Mouse (Mus musculus) ZHBTc4 (cell line): ENCODE data around the gene Cdc42bpg.
A peak's percentile ranks its signal among the peaks of the same experiment; 100 is the strongest.
"Not testable (repeated sequence)": the region's sequence is repeated elsewhere in the genome, so short reads cannot be mapped to it uniquely, and the experiment has no call there.

ENCODE experiments used
- DNase-seq: peaks from one replicate; pipeline ENCODE4 v3.0.0-alpha.2; 2011; ENCODE audit warnings: low read depth, low spot score

The Cdc42bpg gene

DNA sequence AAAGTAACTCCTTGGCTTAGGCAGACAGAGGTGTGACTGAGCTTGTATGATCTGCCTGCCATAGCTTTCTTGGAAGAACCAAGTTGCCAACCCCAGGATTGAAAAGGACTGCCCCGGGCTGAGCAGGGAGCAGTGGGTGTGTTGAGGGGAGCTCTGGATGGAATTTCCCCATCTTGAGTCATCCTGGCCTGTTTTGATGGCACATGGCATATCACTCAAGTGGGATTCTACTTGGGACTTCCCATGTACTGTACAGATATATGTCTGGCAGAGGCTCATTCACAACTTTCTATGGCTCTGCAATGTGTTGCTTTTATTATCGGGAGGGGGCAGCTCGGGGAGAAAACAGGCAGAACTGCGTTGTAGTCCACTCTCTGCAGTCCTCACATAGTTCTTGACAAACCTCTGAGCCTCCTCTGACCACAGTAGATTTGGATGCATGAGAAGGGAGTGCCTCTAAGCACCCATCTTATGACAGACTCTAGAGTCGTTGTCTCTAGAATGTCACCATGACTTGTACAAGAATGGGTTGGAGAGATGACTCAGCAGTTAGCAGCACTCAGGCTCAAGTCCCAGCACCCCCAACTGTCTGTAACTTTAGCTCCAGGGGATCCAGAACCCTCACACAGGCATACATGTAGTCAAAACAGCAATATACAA lies 9.6 kb upstream of the Cdc42bpg start:
- DNase-seq: no peak

DNA sequence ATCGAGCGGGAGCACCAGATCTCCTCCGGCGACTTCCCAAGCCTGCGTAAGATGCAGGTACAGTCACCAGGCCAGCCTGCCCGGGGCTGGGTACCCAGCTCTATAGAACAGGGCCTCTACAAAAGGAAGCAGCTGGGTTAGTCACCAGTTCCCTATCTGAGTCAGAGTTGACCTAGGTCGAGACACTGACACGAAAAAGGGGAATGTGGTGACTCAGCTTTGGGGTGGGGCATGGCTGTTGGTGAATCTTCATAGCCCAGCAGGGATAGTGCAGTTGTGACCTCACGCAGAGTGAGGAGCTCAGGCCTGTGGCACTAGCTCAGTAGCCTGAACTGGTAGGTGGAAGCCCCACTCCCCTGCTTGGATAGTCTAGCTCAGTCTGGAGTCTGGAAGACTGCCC lies 8.6 kb upstream of the Cdc42bpg start:
- DNase-seq: no peak

DNA sequence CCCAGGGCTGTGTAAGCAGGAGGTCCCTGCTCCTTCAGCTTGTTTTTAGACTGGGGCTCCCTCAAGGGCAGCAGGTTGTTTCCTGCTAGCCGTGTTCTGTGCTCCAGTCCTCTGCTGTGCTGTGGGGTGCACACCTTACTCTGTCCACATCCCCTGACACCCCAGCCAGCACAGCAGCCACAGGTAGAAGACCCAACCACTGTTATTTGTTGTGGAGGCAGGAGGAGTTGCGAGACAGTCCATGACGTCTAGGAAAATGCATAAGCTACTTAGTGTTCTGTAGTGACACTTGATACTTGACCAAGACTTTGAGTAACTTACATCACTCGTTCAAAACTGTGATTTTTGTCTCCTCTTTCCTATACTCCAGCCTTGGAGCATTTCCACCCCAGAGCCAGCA lies 7.3 kb upstream of the Cdc42bpg start:
- no peak for DNase-seq

GRCm38 (mm10) chr19:6299450-6300267 lies 6.6 kb upstream of the Cdc42bpg start:
- no peak for DNase-seq

- DNase-seq: peak; percentile 54
Observed at GRCm38 (mm10) chr19:6300402-6300841, 5.8 kb upstream of the Cdc42bpg start.

- no peak for DNase-seq
Observed at GRCm38 (mm10) chr19:6302114-6302513, 4.1 kb upstream of the Cdc42bpg start.

- DNase-seq: no peak
Observed at GRCm38 (mm10) chr19:6302522-6302921, 3.7 kb upstream of the Cdc42bpg start.

DNA sequence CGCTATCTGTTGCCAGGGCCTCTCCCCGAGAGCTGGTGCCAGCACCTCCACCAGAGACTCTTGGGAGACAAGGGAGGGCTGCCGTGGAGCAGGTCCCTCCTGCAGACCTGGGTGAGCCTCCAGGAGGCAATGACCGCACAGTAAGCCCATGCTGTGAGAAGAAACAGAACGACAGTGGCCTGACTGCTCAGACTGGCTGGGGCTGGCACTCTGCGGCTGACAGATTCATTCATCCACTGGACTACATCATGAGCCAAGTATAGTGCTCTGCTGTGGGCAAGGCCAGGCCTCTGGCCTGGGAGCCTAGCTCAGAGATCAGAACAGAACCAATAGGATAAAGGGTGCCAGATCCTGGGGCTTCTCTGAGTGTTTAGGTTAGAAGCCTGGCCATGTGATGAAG lies 2.4 kb upstream of the Cdc42bpg start:
- DNase-seq: no peak

GRCm38 (mm10) chr19:6304787-6305516 lies 1.3 kb upstream of the Cdc42bpg start:
- DNase-seq: peak; percentile 93

- no peak for DNase-seq
Observed at GRCm38 (mm10) chr19:6305517-6306115, 640 bp upstream of the Cdc42bpg start.

DNA sequence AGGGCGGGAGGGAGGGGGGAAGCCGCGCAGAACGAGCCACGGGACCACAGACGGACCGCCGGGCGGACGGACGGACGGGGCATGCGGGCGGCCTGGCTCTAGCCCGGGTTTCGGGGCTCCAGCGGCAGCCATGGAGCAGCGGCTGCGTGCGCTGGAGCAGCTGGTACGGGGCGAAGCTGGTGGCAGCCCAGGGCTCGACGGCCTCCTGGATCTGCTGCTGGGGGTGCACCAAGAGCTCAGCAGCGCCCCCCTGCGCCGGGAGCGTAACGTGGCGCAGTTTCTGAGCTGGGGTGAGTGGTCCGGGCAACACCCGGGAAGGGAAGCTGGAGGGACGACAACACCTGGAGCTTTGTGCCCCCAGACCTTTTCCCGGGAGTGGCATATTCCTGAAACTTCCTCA lies 330 bp downstream of the Cdc42bpg start:
- DNase-seq: peak; percentile 93

DNA sequence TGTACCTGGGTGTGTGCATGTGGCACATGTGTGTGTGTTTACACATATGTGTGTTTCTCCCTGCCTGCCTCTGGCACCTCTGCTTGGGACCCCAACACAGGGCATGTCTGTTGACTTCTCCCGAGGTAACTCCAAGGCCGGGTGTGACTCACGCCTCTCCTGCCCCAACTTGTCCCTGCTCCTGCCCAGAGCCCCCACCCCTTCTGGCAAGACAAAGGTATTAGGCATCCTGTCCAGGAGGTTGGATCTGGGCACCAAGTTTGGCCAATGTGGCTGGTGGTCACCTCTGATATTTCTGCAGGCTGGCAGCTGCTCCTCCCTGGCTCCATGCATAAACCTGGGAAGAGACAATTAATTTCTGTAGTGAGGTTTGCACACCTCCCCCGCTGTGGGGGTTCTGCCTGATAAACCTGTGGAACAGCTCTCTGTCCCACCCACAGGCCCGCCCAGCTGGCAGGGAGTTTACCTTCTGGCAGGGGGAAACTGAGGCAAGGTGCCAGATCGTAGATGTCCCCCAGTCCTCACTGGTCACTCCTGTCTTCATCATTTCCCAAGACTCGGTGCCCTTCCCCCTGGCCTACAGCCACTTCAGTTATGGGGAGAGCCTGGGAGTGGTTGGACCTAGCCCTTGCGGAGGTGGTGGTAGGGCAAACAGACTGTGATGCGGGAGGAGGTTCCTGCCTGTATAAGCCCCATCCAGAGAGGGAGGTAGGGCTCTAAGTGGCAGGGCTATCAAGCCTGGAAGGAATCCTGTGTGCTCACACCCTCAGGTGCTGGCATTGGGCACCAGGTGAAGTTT lies 1.7 kb downstream of the Cdc42bpg start:
- DNase-seq: no peak

- DNase-seq: no peak
Observed at GRCm38 (mm10) chr19:6310181-6310580, 3.9 kb downstream of the Cdc42bpg start.

DNA sequence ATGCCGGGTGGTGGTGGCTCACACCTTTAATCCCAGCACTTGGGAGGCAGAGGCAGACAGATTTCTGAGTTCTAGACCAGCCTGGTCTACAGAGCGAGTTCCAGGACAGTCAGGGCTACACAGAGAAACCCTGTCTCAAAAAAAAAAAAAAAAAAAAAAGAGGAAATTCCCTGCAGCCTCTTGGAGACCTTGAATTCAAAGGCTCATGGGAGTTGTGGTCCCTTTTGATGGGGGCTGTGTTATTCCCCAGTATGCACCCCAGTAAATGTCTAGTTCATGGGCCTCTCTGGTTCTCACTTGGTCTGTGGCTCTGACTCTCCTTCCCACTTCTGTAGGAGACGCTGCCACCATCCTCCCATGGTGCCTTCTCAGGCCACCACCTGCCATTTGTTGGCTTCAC lies 5.5 kb downstream of the Cdc42bpg start:
- DNase-seq: not testable (repeated sequence)

- DNase-seq: no peak
Observed at GRCm38 (mm10) chr19:6313796-6314195, 7.5 kb downstream of the Cdc42bpg start.

DNA sequence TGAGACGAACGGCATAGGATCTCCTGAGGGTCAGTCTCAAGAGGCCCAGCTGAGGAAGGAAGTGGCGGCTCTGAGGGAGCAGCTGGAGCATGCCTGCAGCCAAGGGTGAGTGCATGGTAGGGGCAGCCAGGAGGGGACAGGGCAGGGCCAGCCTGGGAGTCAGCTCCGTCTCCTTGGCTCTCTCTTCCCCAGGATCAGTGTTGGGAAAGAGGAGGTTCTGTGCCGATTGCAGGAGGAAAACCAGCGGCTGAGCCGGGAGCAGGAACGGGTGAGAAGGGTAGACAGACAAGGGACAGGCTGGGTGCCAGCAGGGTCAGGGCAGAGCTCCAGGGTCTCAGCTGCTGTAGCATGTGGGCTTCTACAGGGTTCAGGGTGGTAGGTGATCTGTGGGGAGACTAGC lies 8.3 kb downstream of the Cdc42bpg start:
- no peak for DNase-seq

DNA sequence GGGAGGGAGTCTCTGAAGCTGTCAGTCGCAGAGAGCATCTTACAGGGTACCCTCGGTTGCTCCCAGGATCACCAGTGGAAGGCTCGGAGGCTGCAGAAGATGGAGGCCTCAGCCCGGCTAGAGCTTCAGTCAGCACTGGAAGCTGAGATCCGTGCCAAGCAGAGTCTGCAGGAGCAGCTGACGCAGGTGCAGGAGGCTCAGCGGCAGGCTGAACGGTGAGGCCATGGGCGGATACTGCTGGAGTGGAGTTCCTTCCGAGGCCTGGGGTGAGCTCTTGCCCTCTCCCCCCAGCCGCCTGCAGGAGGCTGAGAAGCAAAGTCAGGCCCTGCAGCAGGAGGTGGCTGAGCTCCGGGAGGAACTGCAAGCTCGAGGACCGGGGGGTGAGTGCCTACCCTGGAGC lies 9.3 kb downstream of the Cdc42bpg start:
- no peak for DNase-seq

DNA sequence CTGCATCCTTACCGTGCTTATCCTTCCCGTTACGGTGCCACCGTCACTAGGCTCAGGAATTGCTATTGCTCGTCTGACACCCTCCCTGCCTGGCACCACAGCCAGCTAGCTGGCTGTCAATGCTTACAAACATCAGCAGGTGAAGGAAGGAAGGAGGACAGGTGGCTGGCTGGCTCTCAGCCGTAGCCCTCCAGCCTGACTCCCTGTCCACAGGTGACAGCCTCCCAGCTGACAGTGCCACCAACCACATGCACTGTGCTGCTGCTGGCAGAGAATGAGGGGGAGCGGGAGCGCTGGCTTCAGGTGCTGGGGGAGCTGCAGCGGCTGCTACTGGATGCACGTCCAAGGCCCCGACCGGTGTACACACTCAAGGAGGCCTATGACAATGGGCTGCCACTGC lies 11.9 kb downstream of the Cdc42bpg start:
- DNase-seq: no peak

DNA sequence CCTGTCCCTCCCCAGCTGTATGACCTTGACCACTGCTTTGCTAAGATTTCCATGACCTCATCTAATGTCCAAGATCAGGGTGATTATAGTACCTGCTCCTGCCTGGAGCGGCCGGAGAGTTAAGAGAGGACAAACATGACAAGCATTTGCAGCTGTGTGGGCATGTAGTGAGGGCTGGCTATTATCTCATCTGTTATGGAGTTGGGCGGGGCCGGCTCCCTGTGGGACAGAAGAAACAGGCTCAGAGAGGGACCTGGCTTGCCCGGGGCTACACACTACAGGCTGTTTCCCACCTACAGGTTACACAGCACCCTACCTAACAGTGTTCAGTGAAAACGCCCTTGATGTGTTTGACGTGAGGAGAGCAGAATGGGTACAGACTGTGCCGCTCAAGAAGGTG lies 15.1 kb downstream of the Cdc42bpg start:
- peak; percentile 55 for DNase-seq

GRCm38 (mm10) chr19:6321786-6322621 lies 15.7 kb downstream of the Cdc42bpg start:
- DNase-seq: peak; percentile 93
